Mouse (Mus musculus) bone marrow, adult 2 months (tissue): ENCODE measurements around the gene Calr3.

ENCODE experiments used
- CTCF ChIP-seq: fragments of 200-500 bp; IDR thresholded peaks from 2 replicates; pipeline ENCODE4 v1.5.1; 2011; ENCODE audit warnings: low read length, control low read depth; ENCODE audit not compliant: control insufficient read depth, insufficient read depth
- POLR2A ChIP-seq: fragments of 200-500 bp; IDR thresholded peaks from 2 replicates; pipeline ENCODE4 v1.6.1; 2011; ENCODE audit warnings: low read depth, mild to moderate bottlenecking, control low read depth, low read length, borderline replicate concordance; ENCODE audit not compliant: control insufficient read depth

DNA sequence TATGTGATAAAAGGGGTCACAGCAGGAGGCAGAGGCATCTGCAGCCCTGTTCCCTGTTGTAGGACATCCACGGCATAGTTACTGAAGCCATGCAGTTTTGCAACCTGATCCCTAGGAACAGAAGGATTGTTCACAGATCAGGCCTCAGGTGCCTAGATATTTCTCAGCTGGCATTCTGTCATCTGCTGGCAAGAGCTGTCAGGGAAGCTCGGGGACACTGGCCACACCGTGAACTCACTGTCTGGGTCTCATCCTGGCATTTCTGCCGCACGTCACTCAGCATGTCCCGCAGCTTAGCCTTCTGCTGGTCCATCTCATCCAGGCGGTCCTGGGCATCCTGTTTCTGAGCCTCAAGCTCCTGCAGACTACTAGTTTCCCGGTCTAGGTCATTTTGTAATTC is 63.0 kb downstream of the Calr3 start:
- TF ChIP-seq POLR2A (no peak), CTCF (no peak)
